Mouse (Mus musculus) retina, postnatal 7 days (tissue): Measurements from ENCODE around the gene Olfr31.
A peak's percentile ranks its signal among the peaks of the same experiment; 100 is the strongest.

Experiments used
- DNase-seq: peaks from one replicate; pipeline ENCODE4 v3.0.0-alpha.2; 2012; ENCODE audit warnings: low read depth, low spot score

Gene Olfr31

GRCm38 (mm10) chr14:14322528-14322927 lies at the start of gene Olfr31:
TSS of gene Olfr31 (plus strand) at chr14:14322828.
- DNase-seq, result no peak

- no peak for DNase-seq
Measured at GRCm38 (mm10) chr14:14294426-14294825, 28.2 kb upstream of the Olfr31 start.

- DNase-seq, result no peak
Measured at GRCm38 (mm10) chr14:14308938-14309337, 13.7 kb upstream of the Olfr31 start.

- DNase-seq, result no peak
Measured at GRCm38 (mm10) chr14:14309416-14309815, 13.2 kb upstream of the Olfr31 start.

- peak; percentile 90 for DNase-seq
Measured at GRCm38 (mm10) chr14:14345113-14345871, 22.7 kb downstream of the Olfr31 start.

- no peak for DNase-seq
Measured at GRCm38 (mm10) chr14:14345948-14346812, 23.6 kb downstream of the Olfr31 start, which contains the start of gene Il3ra. TSS of gene Il3ra (plus strand) at chr14:14346275.

GRCm38 (mm10) chr14:14346813-14347100 lies 24.1 kb downstream of the Olfr31 start:
- no peak for DNase-seq

GRCm38 (mm10) chr14:14347151-14347835 lies 24.7 kb downstream of the Olfr31 start:
- DNase-seq, result no peak

- no peak for DNase-seq
Measured at GRCm38 (mm10) chr14:14347836-14348621, 25.4 kb downstream of the Olfr31 start.

- no peak for DNase-seq
Measured at GRCm38 (mm10) chr14:14348674-14349401, 26.2 kb downstream of the Olfr31 start.

GRCm38 (mm10) chr14:14349485-14350262 lies 27.0 kb downstream of the Olfr31 start:
- DNase-seq, result no peak

- no peak for DNase-seq
Measured at GRCm38 (mm10) chr14:14350263-14351147, 27.9 kb downstream of the Olfr31 start.

GRCm38 (mm10) chr14:14351148-14351455 lies 28.5 kb downstream of the Olfr31 start:
- no peak for DNase-seq

- DNase-seq, result no peak
Measured at GRCm38 (mm10) chr14:14351721-14352590, 29.3 kb downstream of the Olfr31 start.

GRCm38 (mm10) chr14:14352606-14353005 lies 30.0 kb downstream of the Olfr31 start:
- no peak for DNase-seq

GRCm38 (mm10) chr14:14353081-14353732 lies 30.6 kb downstream of the Olfr31 start:
- DNase-seq, result no peak

- no peak for DNase-seq
Measured at GRCm38 (mm10) chr14:14353740-14354510, 31.3 kb downstream of the Olfr31 start.
